16 mouse cellular contexts compared by ENCODE assay signal in genomic region chr14:39043793-39044192, GRCm38 (mm10).
A peak's percentile ranks its signal among the peaks of the same experiment; 100 is the strongest.
DNase-seq lines count a peak whose midpoint lies in the region; ATAC-seq lines count a peak whose summit lies in the region.
"Had no signal": no experiment of that assay in that cellular context is flagged by ENCODE, and none has a peak within 500 bp of the region (broad histone marks: within the 10 kb centered on the region; RNA-seq: fewer than 3 reads in every experiment).

No protein-coding gene starts in this region.

- DNase-seq in hindbrain, embryonic 11.5 days (ENCODE audit: low spot score), result no peak
- DNase-seq in cerebellum, adult 18-20 months, result peak; percentile 8 to 16
- peak; percentile 7 to 23 for DNase-seq in cerebellum, postnatal 36 days
- peak; percentile 27 to 34 for DNase-seq in layer of hippocampus, postnatal 25 days (ENCODE audit: extremely low spot score in 1 of 2, low spot score in 1 of 2)
- DNase-seq in ovary, adult 18-20 months (ENCODE audit: low spot score), result no peak
- DNase-seq in natural killer cell, adult 2 months (ENCODE audit: low spot score in 2 of 2), result no peak
- DNase-seq: heart, postnatal 14 days; kidney, postnatal 4 days; liver, postnatal 0 days; retina, postnatal 1 day; spleen, adult 18-20 months had no signal

- H3K27ac ChIP-seq in hindbrain, embryonic 16.5 days (ENCODE audit: low read depth, low read length), result no peak overlapping the region
- no peak overlapping the region for H3K27ac ChIP-seq in hindbrain, embryonic 11.5 days (ENCODE audit: low read depth, low read length)
- H3K27ac ChIP-seq: limb, embryonic 13.5 days; neural tube, embryonic 12.5 days had no signal

- no peak overlapping the region for H3K9ac ChIP-seq in hindbrain, embryonic 16.5 days (ENCODE audit: low read depth, low read length)
- H3K9ac ChIP-seq in hindbrain, embryonic 11.5 days (ENCODE audit: low read depth, low read length), result no peak overlapping the region
- H3K9ac ChIP-seq: limb, embryonic 13.5 days; liver, postnatal 0 days; neural tube, embryonic 12.5 days had no signal

- H3K27me3 ChIP-seq in hindbrain, embryonic 16.5 days (replicated peaks; ENCODE audit: control insufficient read depth, insufficient read depth, low read length), result no peaks in the 10 kb centered on the region
- H3K27me3 ChIP-seq in hindbrain, embryonic 11.5 days (ENCODE audit: control insufficient read depth, insufficient read depth, low read length), result no peaks in the 10 kb centered on the region
- H3K27me3 ChIP-seq: limb, embryonic 13.5 days; neural tube, embryonic 12.5 days had no signal

- no peak overlapping the region for H3K4me3 ChIP-seq in hindbrain, embryonic 16.5 days (ENCODE audit: low read length)
- H3K4me3 ChIP-seq in hindbrain, embryonic 11.5 days (ENCODE audit: low read depth, low read length), result no peak overlapping the region
- H3K4me3 ChIP-seq: limb, embryonic 13.5 days; neural tube, embryonic 12.5 days had no signal

- H3K36me3 ChIP-seq in hindbrain, embryonic 16.5 days (ENCODE audit: control insufficient read depth, insufficient read depth, low read length), result no peaks in the 10 kb centered on the region
- H3K36me3 ChIP-seq in hindbrain, embryonic 11.5 days (ENCODE audit: control insufficient read depth, insufficient read depth, low read length), result no peaks in the 10 kb centered on the region
- H3K36me3 ChIP-seq: limb, embryonic 13.5 days; neural tube, embryonic 12.5 days had no signal

- peak; percentile 72 for ATAC-seq in hindbrain, embryonic 16.5 days
- ATAC-seq in hindbrain, embryonic 11.5 days (ENCODE audit: low FRiP score), result no peak
- no peak for ATAC-seq in megakaryocyte, adult 5-6 weeks (ENCODE audit: poor library complexity, severe bottlenecking)
- ATAC-seq: intestine, postnatal 0 days; liver, postnatal 0 days had no signal

- no peak overlapping the region for H3K4me2 ChIP-seq in hindbrain, embryonic 16.5 days (ENCODE audit: low read length)
- H3K4me2 ChIP-seq in hindbrain, embryonic 11.5 days (replicated peaks; ENCODE audit: low read depth, low read length), result no peak overlapping the region
- H3K4me2 ChIP-seq: limb, embryonic 13.5 days; neural tube, embryonic 12.5 days had no signal

- no peaks in the 10 kb centered on the region for H3K9me3 ChIP-seq in hindbrain, embryonic 16.5 days (ENCODE audit: control insufficient read depth, low read length)
- no peaks in the 10 kb centered on the region for H3K9me3 ChIP-seq in hindbrain, embryonic 11.5 days (ENCODE audit: control insufficient read depth, low read length)
- H3K9me3 ChIP-seq: limb, embryonic 13.5 days; neural tube, embryonic 12.5 days had no signal

- peaks cover 3% of the 10 kb centered on the region for H3K4me1 ChIP-seq in hindbrain, embryonic 16.5 days (ENCODE audit: control insufficient read depth, insufficient read depth, low read depth, low read length)
- H3K4me1 ChIP-seq in hindbrain, embryonic 11.5 days (replicated peaks; ENCODE audit: control insufficient read depth, insufficient read depth, low read length), result no peaks in the 10 kb centered on the region
- H3K4me1 ChIP-seq: limb, embryonic 13.5 days; neural tube, embryonic 12.5 days had no signal

- WGBS in hindbrain, embryonic 16.5 days, result 54% methylated on average over 3 of the region's 3 CpGs
- 82% methylated on average over 3 of the region's 3 CpGs for WGBS in hindbrain, embryonic 11.5 days

Comparison
In these comparisons a context has a peak if more than half of its experiments do, and no peak if none do; other contexts are left out.
1. DNase-seq: peak in cerebellum, adult 18-20 months (2 of 2), cerebellum, postnatal 36 days (2 of 2) and layer of hippocampus, postnatal 25 days (2 of 2); none in hindbrain, embryonic 11.5 days (single experiment), ovary, adult 18-20 months (single experiment) and natural killer cell, adult 2 months (0 of 2).